Mouse (Mus musculus) MEL (cell line): ENCODE results near the gene Rexo1. TPM values are rescaled to one million over a fixed set of nuclear protein-coding genes. Genes with fewer than 3 reads are reported as not detected.
A peak's percentile ranks its signal among the peaks of the same experiment; 100 is the strongest.

Experiments
- DNase-seq: peaks from one replicate; pipeline ENCODE4 v3.0.0; 2011; ENCODE audit warnings: low read depth, low spot score
- H3K27ac ChIP-seq: 2 replicates; pipeline ENCODE4 v1.5.1; 2012; ENCODE audit warnings: low read depth, mild to moderate bottlenecking, control low read depth, low read length, moderate library complexity; ENCODE audit not compliant: control insufficient read depth
- H3K27me3 ChIP-seq, 2 experiments: fragments of 150-350 bp in 1 of 2; sonication (generic) in 1 of 2; 2 replicates each; pipeline ENCODE4 v1.6.1; 2012; ENCODE audit warnings: low read length in 2 of 2, mild to moderate bottlenecking in 2 of 2, improper control_type of control experiment in 1 of 2, moderate library complexity in 1 of 2; ENCODE audit not compliant: insufficient read depth in 2 of 2, control insufficient read depth in 1 of 2
- H3K36me3 ChIP-seq, 2 experiments: 2 replicates each; pipeline ENCODE4 v1.6.1; 2012 to 2014; ENCODE audit warnings: low read length in 2 of 2, improper control_type of control experiment in 1 of 2, inconsistent platforms in 1 of 2, mild to moderate bottlenecking in 1 of 2; ENCODE audit not compliant: insufficient read depth in 2 of 2, control insufficient read depth in 1 of 2
- H3K4me1 ChIP-seq, 2 experiments: fragments of 150-350 bp in 1 of 2; sonication (generic) in 1 of 2; 2 replicates each; pipeline ENCODE4 v1.6.1; 2012; ENCODE audit warnings: low read length in 2 of 2, improper control_type of control experiment in 1 of 2, mild to moderate bottlenecking in 1 of 2; ENCODE audit not compliant: insufficient read depth in 2 of 2, control insufficient read depth in 1 of 2
- H3K4me3 ChIP-seq, 2 experiments: fragments of 150-350 bp in 1 of 2; sonication (generic) in 1 of 2; 2 replicates each; pipeline ENCODE4 v1.5.1; 2012; ENCODE audit warnings: low read depth in 2 of 2, low read length in 2 of 2, mild to moderate bottlenecking in 2 of 2, moderate library complexity in 2 of 2, control low read depth in 1 of 2, improper control_type of control experiment in 1 of 2; ENCODE audit not compliant: control insufficient read depth in 1 of 2, insufficient read depth in 1 of 2
- H3K79me2 ChIP-seq: 2 replicates; pipeline ENCODE4 v1.6.1; 2012; ENCODE audit warnings: mild to moderate bottlenecking, low read length, moderate library complexity; ENCODE audit not compliant: control insufficient read depth, poor library complexity, insufficient read depth
- H3K9ac ChIP-seq: 2 replicates; pipeline ENCODE4 v1.6.1; 2012; ENCODE audit warnings: low read depth, mild to moderate bottlenecking, control low read depth, low read length, moderate library complexity; ENCODE audit not compliant: control insufficient read depth, poor library complexity, severe bottlenecking
- H3K9me3 ChIP-seq: fragments of 150-350 bp; sonication (generic); replicated peaks from 2 replicates; pipeline ENCODE4 v1.6.1; 2012; ENCODE audit warnings: mild to moderate bottlenecking, low read length, improper control_type of control experiment, moderate library complexity; ENCODE audit not compliant: insufficient read depth
- CHD1 ChIP-seq: IDR thresholded peaks from 2 replicates; pipeline ENCODE4 v1.6.1; 2012; ENCODE audit warnings: low read depth, mild to moderate bottlenecking, inconsistent platforms, low read length, improper control_type of control experiment
- CTCF ChIP-seq, 3 experiments: IDR thresholded peaks in 2 of 3; conservative IDR thresholded peaks in 1 of 3; 2 replicates each; pipeline ENCODE4 v1.5.1; 2011 to 2012; ENCODE audit warnings: low read length in 3 of 3, low read depth in 2 of 3, mild to moderate bottlenecking in 2 of 3, improper control_type of control experiment in 1 of 3, inconsistent platforms in 1 of 3, mixed read lengths in 1 of 3, moderate library complexity in 1 of 3; ENCODE audit not compliant: control insufficient read depth in 1 of 3, insufficient read depth in 1 of 3, poor library complexity in 1 of 3, severe bottlenecking in 1 of 3
- E2F4 ChIP-seq: IDR thresholded peaks from 2 replicates; pipeline ENCODE4 v1.6.1; 2011; ENCODE audit warnings: low read depth, low read length, improper control_type of control experiment, borderline replicate concordance
- GABPA ChIP-seq: IDR thresholded peaks from 2 replicates; pipeline ENCODE4 v1.6.1; 2012; ENCODE audit warnings: low read depth, mild to moderate bottlenecking, inconsistent platforms, low read length, improper control_type of control experiment, moderate library complexity
- MAX ChIP-seq: IDR thresholded peaks from 2 replicates; pipeline ENCODE4 v1.6.1; 2011; ENCODE audit warnings: low read length, improper control_type of control experiment
- NELFE ChIP-seq: IDR thresholded peaks from 2 replicates; pipeline ENCODE4 v1.6.1; 2011; ENCODE audit warnings: low read depth, low read length, improper control_type of control experiment
- POLR2AphosphoS2 ChIP-seq: IDR thresholded peaks from 2 replicates; pipeline ENCODE4 v1.6.1; 2011; ENCODE audit warnings: low read length, improper control_type of control experiment
- RAD21 ChIP-seq: IDR thresholded peaks from 2 replicates; pipeline ENCODE4 v1.6.1; 2011; ENCODE audit warnings: mild to moderate bottlenecking, low read depth, low read length, improper control_type of control experiment
- RCOR1 ChIP-seq: IDR thresholded peaks from 2 replicates; pipeline ENCODE4 v1.6.1; 2012; ENCODE audit warnings: low read depth, mild to moderate bottlenecking, inconsistent platforms, low read length, improper control_type of control experiment
- SIN3A ChIP-seq: IDR thresholded peaks from 2 replicates; pipeline ENCODE4 v1.6.1; 2012; ENCODE audit warnings: low read length, improper control_type of control experiment, inconsistent platforms
- SMC3 ChIP-seq: IDR thresholded peaks from 2 replicates; pipeline ENCODE4 v1.6.1; 2011; ENCODE audit warnings: low read depth, low read length, improper control_type of control experiment
- TAL1 ChIP-seq: IDR thresholded peaks from 2 replicates; pipeline ENCODE4 v1.6.1; 2012; ENCODE audit warnings: mild to moderate bottlenecking, inconsistent platforms, low read length, moderate library complexity, mixed read lengths
- USF2 ChIP-seq, 2 experiments: IDR thresholded peaks; 2 replicates each; pipeline ENCODE4 v1.6.1; 2011 to 2012; ENCODE audit warnings: improper control_type of control experiment in 2 of 2, low read length in 2 of 2, borderline replicate concordance in 1 of 2, inconsistent platforms in 1 of 2, low read depth in 1 of 2, mild to moderate bottlenecking in 1 of 2; ENCODE audit not compliant: insufficient read depth in 1 of 2
- ZC3H11A ChIP-seq: IDR thresholded peaks from 2 replicates; pipeline ENCODE4 v1.6.1; 2012; ENCODE audit warnings: low read depth, mild to moderate bottlenecking, inconsistent platforms, low read length, improper control_type of control experiment
- ZKSCAN1 ChIP-seq: IDR thresholded peaks from 2 replicates; pipeline ENCODE4 v1.6.1; 2012; ENCODE audit warnings: low read depth, mild to moderate bottlenecking, inconsistent platforms, low read length, improper control_type of control experiment, moderate library complexity
- ZNF384 ChIP-seq: IDR thresholded peaks from 2 replicates; pipeline ENCODE4 v1.6.1; 2012; ENCODE audit warnings: low read depth, mild to moderate bottlenecking, inconsistent platforms, low read length, improper control_type of control experiment
- polyA plus RNA-seq, 2 experiments: library from polyadenylated mRNA; stranded (reverse) in 1 of 2; unstranded in 1 of 2; fragments of >175 nt in 1 of 2; fragments of >200 nt in 1 of 2; gene quantifications; 2 replicates each; pipeline versions ENCODE4 v1.2.1 to v1.2.4; 2012; ENCODE audit warnings: low replicate concordance in 2 of 2, low read depth in 1 of 2; ENCODE audit not compliant: insufficient read length in 2 of 2, insufficient read depth in 1 of 2, missing spikeins in 1 of 2
- total RNA-seq: library from RNA; depleted of rRNA; stranded (reverse); fragments of 300-350 nt; gene quantifications from 2 replicates; pipeline ENCODE4 v1.2.3, GENCODE M21; 2012

The Rexo1 gene
- total and polyA plus RNA-seq, 3 experiments: 14.7 to 54.6 TPM; not detected in 1

- TF ChIP-seq CHD1 (no peak), USF2 (IDR thresholded peaks at IDR 0.05; ENCODE audit: borderline replicate concordance in 1 of 2, insufficient read depth in 1 of 2, low read depth in 1 of 2, low read length in 2 of 2) (no peak), ZKSCAN1 (no peak), CTCF (IDR thresholded peaks at IDR 0.05 in 2 of 3, conservative IDR thresholded peaks at IDR 0.05 in 1 of 3; ENCODE audit: control insufficient read depth in 1 of 3, insufficient read depth in 1 of 3, low read depth in 2 of 3, low read length in 3 of 3, poor library complexity in 1 of 3, severe bottlenecking in 1 of 3) (peak; percentile 67 to 88 (median 86))
Observed at GRCm38 (mm10) chr10:80561116-80561944, at the start of gene Rexo1 (continued).

- no peak overlapping the region for H3K4me3 ChIP-seq
- no peak overlapping the region for H3K9ac ChIP-seq
- no peaks in the 10 kb centered on the region for H3K9me3 ChIP-seq
- DNase-seq: peak; percentile 62
- no peaks in the 10 kb centered on the region for H3K4me1 ChIP-seq
- peaks cover 0 to 4% of the 10 kb centered on the region in 2 experiments; a peak in 1 of 4 replicates for H3K36me3 ChIP-seq
- no peak overlapping the region for H3K27ac ChIP-seq
- TF ChIP-seq MAX (no peak), NELFE (no peak), SIN3A (no peak), ZC3H11A (peak; percentile 33), RCOR1 (no peak), CTCF (IDR thresholded peaks at IDR 0.05 in 2 of 3, conservative IDR thresholded peaks at IDR 0.05 in 1 of 3; ENCODE audit: control insufficient read depth in 1 of 3, insufficient read depth in 1 of 3, low read depth in 2 of 3, low read length in 3 of 3, poor library complexity in 1 of 3, severe bottlenecking in 1 of 3) (peak; percentile 78 to 98 (median 90)), POLR2AphosphoS2 (no peak), RAD21 (peak; percentile 46), SMC3 (peak; percentile 68), ZNF384 (no peak), GABPA (no peak), E2F4 (no peak), TAL1 (no peak), CHD1 (no peak)
- TF ChIP-seq, all 39 proteins: peak for 4
- peaks cover 9% of the 10 kb centered on the region for H3K79me2 ChIP-seq
- no peaks in the 10 kb centered on the region for H3K27me3 ChIP-seq
Observed at GRCm38 (mm10) chr10:80611024-80611423, 49.7 kb upstream of the Rexo1 start.
